Mouse (Mus musculus) megakaryocyte, embryonic 14.5 days (primary cell): Measurements from ENCODE around the gene Mcm3. TPM values are rescaled to one million over a fixed set of nuclear protein-coding genes. Genes with fewer than 3 reads are reported as not detected.
"Not testable (repeated sequence)": the region's sequence is repeated elsewhere in the genome, so short reads cannot be mapped to it uniquely, and the experiment has no call there.

ENCODE experiments used
- H3K27me3 ChIP-seq: replicated peaks from 2 replicates; pipeline ENCODE3; 2012; ENCODE audit warnings: inconsistent platforms
- H3K36me3 ChIP-seq: replicated peaks from 2 replicates; pipeline ENCODE3; 2012; ENCODE audit warnings: low read length, inconsistent platforms, mixed read lengths
- H3K4me1 ChIP-seq: 2 replicates; pipeline ENCODE4 v1.6.1; 2012; ENCODE audit warnings: inconsistent platforms
- H3K4me3 ChIP-seq: replicated peaks from 2 replicates; pipeline ENCODE3; 2012; ENCODE audit warnings: moderate library complexity, mild to moderate bottlenecking, inconsistent platforms
- H3K9me3 ChIP-seq: 2 replicates; pipeline ENCODE4 v1.6.1; 2012; ENCODE audit warnings: inconsistent platforms
- FLI1 ChIP-seq: IDR thresholded peaks from 2 replicates; pipeline ENCODE4 v1.6.1; 2012; ENCODE audit warnings: low read length, inconsistent platforms, mixed read lengths
- GATA1 ChIP-seq: IDR thresholded peaks from 3 replicates; pipeline ENCODE4 v1.6.1; 2012; ENCODE audit warnings: mixed read lengths, low read length, inconsistent platforms, borderline replicate concordance
- polyA plus RNA-seq: library from polyadenylated mRNA; stranded (reverse); fragments of >175 nt; gene quantifications from 2 replicates; pipeline ENCODE4 v1.2.3, GENCODE M21; 2012; ENCODE audit warnings: low replicate concordance; ENCODE audit not compliant: insufficient read depth

Gene Mcm3
- polyA plus RNA-seq, 1 experiment: 21.6 TPM

DNA sequence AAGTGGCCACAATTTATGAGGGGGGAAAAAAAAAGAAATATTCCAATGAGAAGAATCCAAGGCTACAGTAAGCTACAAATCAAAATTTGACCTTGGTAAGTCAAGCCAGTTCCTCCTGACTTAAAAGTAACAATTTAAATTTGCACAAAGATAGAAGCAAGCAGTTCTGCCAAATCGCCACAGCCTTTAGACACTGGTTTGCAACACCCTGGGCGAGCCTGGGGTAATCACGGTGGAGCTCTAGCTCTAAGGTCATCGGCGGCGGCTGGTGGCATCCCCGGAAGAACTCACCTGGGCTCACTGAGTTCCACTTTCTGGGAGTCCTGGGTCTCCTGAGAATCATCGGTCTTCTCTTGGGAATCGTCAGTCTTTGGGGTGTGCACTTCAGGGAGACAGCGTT, 15.6 kb downstream of the Mcm3 start:
- TF ChIP-seq GATA1 (no peak), FLI1 (no peak)
- no peaks in the 10 kb centered on the region for H3K9me3 ChIP-seq
- peaks cover 98% of the 10 kb centered on the region for H3K36me3 ChIP-seq
- H3K4me1 ChIP-seq: peaks cover 38% of the 10 kb centered on the region
- no peaks in the 10 kb centered on the region for H3K27me3 ChIP-seq
- no peak overlapping the region for H3K4me3 ChIP-seq

DNA sequence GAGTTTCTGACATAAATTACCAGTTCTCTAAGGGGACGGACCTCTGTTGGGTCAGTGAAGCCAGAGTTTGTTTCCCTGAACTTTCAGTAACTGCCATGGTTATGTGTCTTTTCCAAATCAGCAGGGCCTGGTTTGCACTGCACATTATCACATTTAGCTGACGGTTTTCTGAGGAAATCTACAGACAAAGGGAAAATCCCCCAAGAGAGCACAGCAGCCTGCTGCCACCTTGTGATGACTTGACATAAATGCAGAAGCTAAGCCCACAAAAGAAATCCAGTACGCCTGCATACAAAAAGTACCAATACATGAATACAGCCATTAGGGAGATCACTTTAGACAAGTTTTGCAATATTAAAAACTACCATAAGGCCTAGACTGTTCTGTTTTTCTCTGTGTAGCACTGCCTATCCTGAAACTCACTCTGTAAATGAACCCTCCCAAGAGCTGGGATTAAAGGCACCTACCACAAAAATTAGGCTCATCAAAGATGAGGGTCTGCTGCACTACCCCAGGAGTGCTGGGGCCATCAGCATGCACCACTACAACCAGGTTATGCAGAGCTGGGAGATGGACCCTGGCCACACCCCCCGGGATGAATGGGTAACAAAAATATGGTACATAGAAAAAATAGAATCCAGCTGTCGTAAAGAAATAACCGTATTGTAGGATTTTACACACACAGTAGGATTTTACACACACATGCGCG, 18.3 kb downstream of the Mcm3 start:
- peaks cover 44% of the 10 kb centered on the region for H3K4me1 ChIP-seq
- no peaks in the 10 kb centered on the region for H3K9me3 ChIP-seq
- H3K4me3 ChIP-seq: no peak overlapping the region
- TF ChIP-seq FLI1 (no peak), GATA1 (no peak)
- H3K27me3 ChIP-seq: no peaks in the 10 kb centered on the region
- peaks cover 88% of the 10 kb centered on the region for H3K36me3 ChIP-seq

DNA sequence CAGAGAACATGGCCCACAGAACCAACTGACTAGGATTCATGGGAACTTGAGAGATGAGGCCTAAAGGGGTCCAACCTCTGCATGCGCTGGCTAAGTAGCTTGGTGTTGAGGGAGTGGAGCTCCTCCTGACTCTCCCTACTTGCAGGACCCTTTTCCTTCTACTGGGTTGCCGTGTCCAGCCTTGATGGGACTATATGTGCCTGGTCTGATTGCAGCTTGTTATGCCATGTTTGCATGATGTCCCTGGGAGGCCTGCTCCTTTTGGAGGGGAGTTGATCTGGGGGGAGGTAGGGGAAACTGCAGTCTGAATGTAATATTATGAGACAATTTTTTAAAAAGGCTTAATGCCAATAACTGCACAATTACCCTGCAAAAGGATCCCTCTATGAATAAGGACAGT, 18.8 kb downstream of the Mcm3 start:
- H3K4me3 ChIP-seq: no peak overlapping the region
- TF ChIP-seq FLI1 (no peak), GATA1 (no peak)
- H3K4me1 ChIP-seq: peaks cover 44% of the 10 kb centered on the region
- H3K27me3 ChIP-seq: no peaks in the 10 kb centered on the region
- peaks cover 82% of the 10 kb centered on the region for H3K36me3 ChIP-seq
- no peaks in the 10 kb centered on the region for H3K9me3 ChIP-seq

DNA sequence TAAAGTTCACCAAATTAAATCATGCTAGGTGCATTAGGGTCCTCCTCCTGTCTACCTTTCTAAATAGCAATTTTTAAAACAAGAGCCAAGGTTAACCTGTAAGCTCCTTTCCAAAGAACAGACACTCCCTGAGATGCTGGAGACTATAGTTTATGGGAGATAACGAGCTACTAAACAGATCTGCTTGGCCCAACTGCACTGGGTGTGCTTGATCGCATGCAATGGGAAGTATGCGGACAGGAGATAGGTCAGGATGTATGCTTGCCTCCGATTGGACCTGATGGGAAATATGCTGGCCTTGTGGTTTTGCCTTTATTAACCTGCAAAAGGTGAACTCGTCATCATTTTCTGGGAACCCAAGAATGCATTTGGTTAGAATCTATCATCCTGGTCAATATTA, 24.9 kb downstream of the Mcm3 start:
- TF ChIP-seq GATA1: no peak
- no peak for TF ChIP-seq FLI1
- H3K4me1 ChIP-seq: peaks cover 11% of the 10 kb centered on the region
- H3K9me3 ChIP-seq: no peaks in the 10 kb centered on the region
- H3K36me3 ChIP-seq: peaks cover 24% of the 10 kb centered on the region
- peaks cover 5% of the 10 kb centered on the region for H3K27me3 ChIP-seq
- H3K4me3 ChIP-seq: no peak overlapping the region

DNA sequence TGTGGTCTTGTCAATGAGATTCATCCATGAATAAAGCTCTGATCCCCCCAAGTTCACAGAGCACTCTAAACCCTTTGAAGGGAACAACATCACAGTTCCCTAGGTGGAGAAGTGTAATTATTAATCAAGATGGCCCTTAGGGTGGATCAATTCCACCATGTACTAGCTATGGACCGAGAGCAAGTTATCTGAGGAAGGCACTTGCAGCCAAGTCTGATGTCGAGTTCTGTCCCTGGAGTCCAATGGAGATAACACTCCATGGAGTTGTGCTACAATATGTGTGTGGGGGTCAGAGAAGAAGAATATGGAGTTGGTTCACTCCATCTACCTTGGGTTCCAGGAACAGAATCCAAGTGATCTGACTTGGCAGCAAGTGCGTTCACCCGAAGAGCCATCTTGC, 25.4 kb downstream of the Mcm3 start:
- H3K4me3 ChIP-seq: no peak overlapping the region
- peaks cover 20% of the 10 kb centered on the region for H3K36me3 ChIP-seq
- TF ChIP-seq FLI1 (no peak), GATA1 (no peak)
- no peaks in the 10 kb centered on the region for H3K9me3 ChIP-seq
- H3K27me3 ChIP-seq: peaks cover 5% of the 10 kb centered on the region
- peaks cover 11% of the 10 kb centered on the region for H3K4me1 ChIP-seq

DNA sequence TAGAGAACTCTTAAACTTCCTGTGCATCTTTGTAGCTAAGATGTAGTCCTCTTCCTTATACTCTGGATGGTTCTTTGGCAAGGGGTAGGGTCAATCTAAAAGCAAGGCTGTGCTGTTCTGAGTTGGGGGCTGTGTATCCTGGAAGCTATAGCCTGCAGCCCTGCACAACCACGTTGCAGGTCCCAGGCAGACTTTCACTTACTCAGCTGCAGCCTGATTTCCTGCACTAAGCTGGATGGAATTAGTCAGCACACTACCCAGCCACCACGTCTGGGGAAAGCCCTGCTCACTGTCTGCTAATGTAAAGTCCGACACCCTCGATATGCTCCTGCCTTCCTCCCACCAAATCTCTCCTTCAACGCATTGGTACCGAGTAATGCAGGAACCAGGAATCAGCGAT, 28.7 kb downstream of the Mcm3 start:
- Histone ChIP-seq H3K27me3 (peaks cover 8% of the 10 kb centered on the region), H3K9me3 (no peaks in the 10 kb centered on the region), H3K4me3 (peak overlapping the region; percentile 66), H3K4me1 (peaks cover 4% of the 10 kb centered on the region), H3K36me3 (no peaks in the 10 kb centered on the region)
- no peak for TF ChIP-seq GATA1
- no peak for TF ChIP-seq FLI1

DNA sequence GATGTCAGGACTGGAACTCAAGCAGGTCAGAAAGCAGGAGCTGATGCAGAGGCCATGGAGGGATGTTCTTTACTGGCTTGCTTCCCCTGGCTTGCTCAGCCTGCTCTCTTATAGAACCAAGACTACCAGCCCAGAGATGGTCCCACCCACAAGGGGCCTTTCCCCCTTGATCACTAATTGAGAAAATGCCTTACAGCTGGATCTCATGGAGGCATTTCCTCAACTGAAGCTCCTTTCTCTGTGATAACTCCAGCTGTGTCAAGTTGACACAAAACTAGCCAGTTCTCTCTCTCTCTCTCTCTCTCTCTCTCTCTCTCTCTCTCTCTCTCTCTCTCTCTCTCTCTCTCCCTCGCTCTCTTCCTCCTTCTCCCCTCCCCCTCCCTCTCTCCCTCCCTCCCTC, 29.6 kb downstream of the Mcm3 start, which contains the start of gene Il17f:
Gene Il17f (minus strand): TSS at position 101 of the 400 bp plus-strand sequence.
- H3K4me1 ChIP-seq, H3K9me3 ChIP-seq, H3K27me3 ChIP-seq: not testable (repeated sequence)

DNA sequence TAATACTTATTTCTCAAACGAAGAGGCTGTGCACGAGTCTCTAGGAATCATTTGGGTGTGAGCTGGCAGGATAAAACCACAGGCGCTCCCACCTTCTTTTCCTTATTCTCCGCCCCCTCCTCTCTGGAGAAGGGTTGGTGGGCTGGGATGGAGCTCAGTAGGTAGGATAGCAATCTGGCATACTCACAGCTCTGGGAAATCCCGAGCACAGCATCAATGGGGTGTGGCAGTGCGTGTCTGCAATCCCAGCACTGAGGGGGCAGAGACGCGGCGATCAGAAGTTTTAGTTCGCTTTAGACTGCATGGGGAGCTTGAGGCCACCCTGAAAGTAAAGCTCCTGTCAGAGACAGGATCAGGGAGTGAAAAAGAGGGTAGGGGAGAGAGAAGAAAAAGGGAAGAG, 31.7 kb downstream of the Mcm3 start:
- TF ChIP-seq FLI1: no peak
- TF ChIP-seq GATA1: no peak
- Histone ChIP-seq H3K4me1 (peaks cover 4% of the 10 kb centered on the region), H3K9me3 (no peaks in the 10 kb centered on the region), H3K36me3 (no peaks in the 10 kb centered on the region), H3K4me3 (no peak overlapping the region), H3K27me3 (peaks cover 8% of the 10 kb centered on the region)

More for the DNA sequence above, 29.6 kb downstream of the Mcm3 start, which contains the start of gene Il17f:
- H3K36me3 ChIP-seq: not testable (repeated sequence)
- peak within 1 kb of the TSS; percentile 66 for H3K4me3 ChIP-seq

DNA sequence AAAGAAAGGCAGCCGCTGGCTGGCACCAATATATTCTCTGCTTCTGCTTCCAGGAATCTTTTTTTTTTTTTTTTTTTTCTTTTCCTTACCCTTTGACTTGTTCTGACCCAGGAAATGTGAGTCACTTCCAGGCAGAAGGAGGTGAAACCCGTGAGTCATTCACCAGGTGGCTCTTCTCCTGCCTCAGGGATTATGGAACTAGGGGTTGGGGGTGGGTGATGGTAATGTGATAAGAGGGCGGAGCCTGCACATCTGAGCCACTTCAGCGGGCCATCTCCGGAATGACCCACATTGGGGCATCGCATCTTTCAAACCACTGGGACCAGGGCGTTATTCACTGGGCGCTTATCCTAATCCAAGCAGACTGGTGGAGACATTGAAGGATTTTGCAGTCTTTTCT, 33.1 kb downstream of the Mcm3 start:
- Histone ChIP-seq H3K36me3 (no peaks in the 10 kb centered on the region), H3K4me3 (no peak overlapping the region), H3K27me3 (peaks cover 8% of the 10 kb centered on the region), H3K4me1 (peaks cover 4% of the 10 kb centered on the region), H3K9me3 (no peaks in the 10 kb centered on the region; the same call in 1 of the 2 replicates)
- TF ChIP-seq GATA1 (no peak), FLI1 (no peak)

DNA sequence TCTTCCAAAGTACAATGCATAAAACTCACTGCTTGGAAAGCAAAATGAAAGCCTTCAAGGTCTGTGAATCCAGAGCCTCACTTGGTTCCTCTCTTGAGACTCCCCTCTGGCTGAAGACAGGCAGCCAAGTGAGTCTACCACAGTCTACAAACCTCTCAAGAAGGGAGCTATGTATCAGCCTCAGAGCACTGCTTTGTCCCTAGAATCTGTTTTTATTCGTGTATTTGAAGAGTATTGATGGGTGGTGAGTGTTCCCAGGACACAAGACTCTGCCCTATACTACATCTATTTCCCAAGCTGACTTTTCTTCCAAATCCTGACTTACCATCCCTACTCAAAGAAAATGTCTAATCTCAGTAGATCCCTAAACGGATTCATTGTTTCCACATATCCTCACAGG, 41.7 kb downstream of the Mcm3 start:
- no peak overlapping the region for H3K4me3 ChIP-seq
- no peaks in the 10 kb centered on the region for H3K4me1 ChIP-seq
- no peaks in the 10 kb centered on the region for H3K27me3 ChIP-seq
- no peaks in the 10 kb centered on the region; the same call in 1 of the 2 replicates for H3K9me3 ChIP-seq
- TF ChIP-seq GATA1: no peak
- TF ChIP-seq FLI1: no peak
- no peaks in the 10 kb centered on the region for H3K36me3 ChIP-seq

DNA sequence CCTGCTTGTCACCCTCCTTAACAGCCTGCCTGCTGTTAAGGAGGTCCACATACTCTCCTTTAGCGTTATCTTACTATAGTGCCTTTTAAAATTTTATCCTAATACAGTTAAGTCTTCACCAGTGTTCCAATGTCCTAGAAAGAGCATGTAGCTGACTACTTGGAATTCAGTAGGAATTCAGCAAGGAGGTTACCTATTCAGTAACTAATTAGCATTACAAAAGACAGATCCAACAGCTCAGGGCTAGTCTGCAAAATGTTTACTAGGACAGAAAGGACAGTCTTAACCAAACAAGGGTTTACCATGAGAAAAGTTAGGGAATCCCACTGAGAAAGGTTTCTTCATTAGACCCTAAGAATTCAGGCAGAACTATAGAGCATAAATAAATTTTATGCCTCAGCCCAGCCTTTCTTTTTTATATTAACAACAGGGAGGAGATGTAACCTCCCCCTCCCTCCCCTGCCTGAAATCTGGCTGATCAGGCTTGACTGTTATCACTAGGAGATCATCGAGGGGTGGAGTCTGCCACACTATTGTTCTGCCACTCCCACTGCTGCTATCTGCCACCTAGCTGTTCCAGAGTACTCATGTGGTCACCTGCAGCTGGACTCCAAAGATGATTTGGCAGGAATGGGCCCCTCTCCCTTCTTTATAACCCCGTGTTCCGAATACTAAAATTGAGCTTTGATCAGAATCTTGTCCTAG, 45.9 kb downstream of the Mcm3 start:
- H3K4me1 ChIP-seq, H3K27me3 ChIP-seq, H3K36me3 ChIP-seq, H3K9me3 ChIP-seq, H3K4me3 ChIP-seq: not testable (repeated sequence)
